Mouse (Mus musculus): ENCODE results near the gene Gsk3b. TPM values are rescaled to one million over a fixed set of nuclear protein-coding genes. Genes with fewer than 3 reads are reported as not detected.
"Not testable (repeated sequence)": the region's sequence is repeated elsewhere in the genome, so short reads cannot be mapped to it uniquely, and the experiment has no call there.

Gsk3b gene
- total RNA-seq (2021): 10 to 100 TPM; 52.3 to 55.6 TPM

DNA sequence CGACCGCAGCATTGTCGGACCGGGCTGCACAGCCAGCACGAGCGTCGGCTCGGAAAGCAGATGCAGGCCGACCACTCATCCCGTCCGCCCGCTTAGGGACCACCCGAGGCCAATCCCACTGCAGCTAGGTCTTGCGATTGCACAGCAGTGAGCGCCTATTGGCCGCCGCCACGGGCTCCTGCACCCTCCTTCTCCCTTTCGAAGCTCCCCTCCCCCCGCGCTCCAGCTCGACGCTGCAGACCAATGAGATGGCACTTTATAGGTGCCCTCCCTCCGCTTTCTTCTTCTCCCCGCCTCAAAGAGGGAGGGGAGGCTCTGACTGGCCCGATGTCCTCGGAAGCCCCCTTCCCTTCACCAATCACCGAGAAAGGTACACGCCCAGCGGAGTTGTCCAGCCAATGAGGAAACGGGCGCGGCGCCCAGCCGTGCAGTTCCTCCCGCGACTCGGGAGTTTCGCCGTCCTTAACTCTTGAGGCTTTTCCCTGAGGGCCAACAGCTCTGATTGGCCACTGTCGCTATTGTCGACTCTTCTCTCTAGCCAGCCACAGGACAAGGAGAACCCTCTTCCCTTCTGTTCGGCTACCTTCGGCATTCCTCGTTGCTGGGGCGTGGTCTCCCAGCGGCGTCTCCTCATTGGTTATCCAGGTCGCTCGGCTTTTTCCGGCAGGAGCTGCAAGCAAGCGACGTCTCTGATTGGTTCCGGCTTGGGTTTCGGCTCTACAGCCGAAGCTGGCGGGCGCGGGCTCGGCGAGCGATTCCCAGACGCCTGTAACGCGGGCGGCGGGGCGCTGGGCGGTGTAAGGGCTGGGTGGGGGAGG, at the start of gene Gsk3b:
TSS of gene Gsk3b (plus strand) at position 373 of the 818 bp plus-strand sequence.
- DNase-seq: peak; percentile 95 to 97
- intact Hi-C loops (cut with DNase I): loop anchor here (5.0 kb wide), 2 partner anchors 222 to 253 kb away; partner anchors contain the start of genes Lrrc58 and Maats1

DNA sequence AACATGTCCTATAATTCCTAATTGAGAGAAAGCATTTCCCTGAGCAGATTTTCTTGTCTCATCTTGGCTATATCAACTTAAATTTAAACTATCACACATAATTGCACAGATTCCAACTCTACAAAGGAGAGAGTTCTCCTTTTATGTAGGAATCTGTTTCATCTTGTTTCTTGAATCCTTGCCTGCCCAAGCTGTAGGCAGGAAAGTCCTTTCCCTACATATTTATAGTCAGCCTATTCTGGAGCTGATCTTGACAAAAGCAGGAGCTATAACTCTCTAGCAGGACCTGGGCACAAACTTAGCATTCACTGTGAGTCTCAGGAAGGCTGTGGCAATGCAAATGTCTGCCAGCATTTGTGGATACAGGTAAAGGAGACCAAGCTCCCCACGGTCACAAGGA, 46.6 kb upstream of the Gsk3b start:
- intact Hi-C loops (cut with DNase I): no loop called here
- DNase-seq: no peak

DNA sequence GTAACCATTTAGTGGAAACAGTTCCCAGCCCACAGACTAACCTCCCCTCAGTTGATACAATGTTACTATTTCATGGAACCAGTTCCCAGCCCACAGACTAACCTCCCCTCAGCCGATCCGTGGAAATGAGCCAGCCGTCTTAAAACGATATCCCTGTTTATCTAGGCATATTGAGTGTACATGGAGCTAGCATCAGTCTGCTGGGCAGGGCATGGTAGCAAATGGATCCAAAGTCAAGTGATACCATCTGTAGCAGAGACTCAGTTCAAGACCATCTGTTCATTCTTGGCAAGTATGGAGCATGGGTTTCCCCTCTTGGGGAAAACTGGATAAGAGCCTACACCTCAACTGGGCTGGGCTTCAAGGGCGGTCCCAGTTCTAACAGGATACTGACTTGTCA, 44.2 kb upstream of the Gsk3b start:
- DNase-seq: no peak
- intact Hi-C loops (cut with DNase I): no loop called here

DNA sequence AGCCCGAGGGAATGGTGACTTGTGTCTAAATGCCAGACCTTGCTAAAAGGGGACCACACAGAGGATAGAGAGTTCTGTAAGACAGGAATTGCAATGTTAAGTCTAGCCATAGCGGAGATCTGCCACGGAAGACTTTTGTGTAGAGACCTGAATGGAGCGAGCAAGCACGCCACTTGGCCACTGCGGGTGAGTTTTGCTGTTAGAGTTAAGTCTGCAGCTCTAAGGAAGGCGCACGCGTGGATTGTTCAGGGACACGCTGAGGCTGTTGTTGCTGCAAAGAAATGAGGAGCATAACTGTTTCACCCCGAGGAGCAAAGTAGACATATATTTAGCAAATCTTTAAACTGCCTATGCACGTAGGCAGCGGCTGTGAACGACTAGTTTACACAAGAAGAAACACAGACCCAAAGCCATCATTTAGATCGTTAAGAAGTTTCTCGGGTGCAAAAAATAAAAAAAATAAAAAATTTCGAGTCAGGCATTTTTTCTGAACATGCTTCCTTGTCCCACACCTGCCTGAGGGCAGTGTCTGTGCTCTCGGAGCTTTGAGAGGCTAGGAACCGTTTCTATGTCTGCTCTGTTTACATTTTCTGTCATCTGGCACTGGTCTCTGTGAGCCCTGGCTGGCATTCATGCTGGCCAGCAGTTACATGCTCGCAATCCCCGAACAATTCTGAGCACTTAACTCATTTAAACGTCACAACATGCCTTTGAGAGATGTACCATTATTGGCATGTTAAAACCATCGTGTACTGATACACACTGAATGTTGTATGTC, 40.8 kb upstream of the Gsk3b start:
- intact Hi-C loops (cut with DNase I): no loop called here
- no peak for DNase-seq

DNA sequence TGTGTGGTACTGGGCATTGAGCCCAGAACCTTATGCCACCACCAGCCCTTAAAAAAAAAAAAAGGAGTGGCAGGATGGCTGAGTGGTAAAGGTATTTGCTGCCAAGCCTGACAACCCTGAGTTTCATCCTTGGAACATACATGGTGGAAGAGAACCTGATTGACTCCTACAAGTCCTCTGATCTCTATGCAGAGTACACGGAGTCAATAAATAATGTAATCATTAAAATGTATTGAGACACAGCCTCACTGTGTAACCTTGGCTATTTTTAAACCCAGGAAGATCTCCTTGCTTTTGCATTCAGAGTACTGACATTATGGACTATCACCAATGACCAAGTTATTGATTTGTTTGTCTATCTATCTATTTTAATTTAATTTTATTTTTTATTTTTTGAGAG, 30.9 kb upstream of the Gsk3b start:
- no peak for DNase-seq
- intact Hi-C loops (cut with DNase I): no loop called here

DNA sequence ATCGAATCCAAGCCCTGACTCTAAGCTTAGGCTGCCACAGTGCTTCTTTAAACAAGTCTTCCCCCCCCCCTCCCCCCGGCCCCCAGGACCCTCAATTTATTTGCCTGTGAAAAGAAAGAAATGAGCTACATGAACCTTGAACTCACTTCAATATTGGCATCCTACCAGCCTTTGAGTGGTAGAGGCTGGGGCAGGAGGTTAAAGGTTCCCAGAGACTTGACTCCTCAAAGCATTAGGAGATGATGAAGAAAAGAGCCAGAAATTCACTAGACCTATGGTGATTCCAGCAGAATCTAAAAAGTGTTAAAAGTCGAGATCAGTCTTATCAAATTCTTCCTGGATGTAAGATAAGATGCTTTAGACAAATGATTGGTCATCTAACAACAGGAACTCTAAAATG, 30.0 kb upstream of the Gsk3b start:
- intact Hi-C loops (cut with DNase I): no loop called here
- DNase-seq: no peak

DNA sequence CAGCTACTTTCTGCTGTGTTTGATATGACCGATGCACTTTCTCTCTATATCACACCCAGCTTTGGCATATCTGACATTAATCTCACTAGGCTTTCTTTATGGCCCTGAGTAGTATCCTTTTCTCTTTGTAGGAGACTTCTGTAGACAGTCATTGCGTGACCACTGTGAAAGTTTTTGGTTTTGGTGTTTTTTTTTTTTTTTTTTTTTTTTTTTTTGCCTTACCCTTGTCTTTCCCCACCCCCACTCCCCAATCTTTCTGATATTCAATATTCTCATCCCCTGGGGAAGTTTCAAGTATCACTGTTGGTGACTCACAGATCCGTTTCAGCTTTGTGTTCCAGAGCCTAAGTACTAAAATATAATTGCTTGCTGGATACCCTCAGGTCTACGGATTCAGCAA, 29.2 kb upstream of the Gsk3b start:
- intact Hi-C loops (cut with DNase I): no loop called here
- no peak for DNase-seq

DNA sequence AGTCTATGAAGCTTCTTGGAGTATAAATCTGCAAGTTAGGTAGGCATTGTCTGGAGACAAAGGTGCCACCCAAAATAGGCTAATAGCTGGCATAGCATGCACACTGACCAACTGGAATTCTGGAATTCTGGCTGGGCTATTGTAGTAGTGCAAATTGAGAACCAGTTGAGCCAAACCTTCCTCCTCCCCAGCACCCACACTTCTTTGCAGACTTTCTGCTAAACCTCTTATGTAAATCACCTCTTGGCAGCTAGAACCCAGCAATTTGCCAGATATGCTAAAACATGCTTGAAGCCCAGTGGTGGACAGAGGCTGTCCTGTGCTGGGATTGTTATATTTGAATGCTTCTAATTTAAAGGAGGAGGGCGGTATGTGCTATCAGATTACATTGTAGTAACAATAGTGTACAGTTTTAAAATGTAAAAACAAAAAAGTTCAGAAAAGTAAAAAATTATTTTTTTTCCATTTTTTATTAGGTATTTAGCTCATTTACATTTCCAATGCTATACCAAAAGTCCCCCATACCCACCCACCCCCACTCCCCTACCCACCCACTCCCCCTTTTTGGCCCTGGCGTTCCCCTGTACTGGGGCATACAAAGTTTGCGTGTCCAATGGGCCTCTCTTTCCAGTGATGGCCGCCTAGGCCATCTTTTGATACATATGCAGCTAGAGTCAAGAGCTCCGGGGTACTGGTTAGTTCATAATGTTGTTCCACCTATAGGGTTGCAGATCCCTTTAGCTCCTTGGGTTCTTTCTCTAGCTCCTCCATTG, 14.8 kb upstream of the Gsk3b start:
- DNase-seq; intact Hi-C loops (cut with DNase I): not testable (repeated sequence)

DNA sequence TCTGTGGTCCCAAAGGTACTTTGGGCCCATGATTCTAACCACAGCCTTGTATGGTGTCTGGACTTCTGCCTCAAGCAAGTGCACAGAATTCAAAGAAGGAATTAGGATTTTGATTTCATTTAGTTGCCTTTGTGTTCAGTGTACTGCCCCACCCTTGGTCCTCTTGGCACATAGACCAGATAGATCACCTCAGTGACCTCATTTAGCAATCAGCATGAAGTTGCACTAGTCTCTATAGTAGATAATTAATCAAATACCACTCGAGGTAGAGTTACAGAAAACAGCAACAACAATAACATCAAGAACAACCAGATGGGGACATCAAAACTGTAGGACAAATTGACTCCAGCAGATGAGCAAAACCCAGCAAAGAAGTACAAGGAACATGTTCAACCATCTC, 8.6 kb upstream of the Gsk3b start:
- no peak for DNase-seq
- intact Hi-C loops (cut with DNase I): no loop called here

DNA sequence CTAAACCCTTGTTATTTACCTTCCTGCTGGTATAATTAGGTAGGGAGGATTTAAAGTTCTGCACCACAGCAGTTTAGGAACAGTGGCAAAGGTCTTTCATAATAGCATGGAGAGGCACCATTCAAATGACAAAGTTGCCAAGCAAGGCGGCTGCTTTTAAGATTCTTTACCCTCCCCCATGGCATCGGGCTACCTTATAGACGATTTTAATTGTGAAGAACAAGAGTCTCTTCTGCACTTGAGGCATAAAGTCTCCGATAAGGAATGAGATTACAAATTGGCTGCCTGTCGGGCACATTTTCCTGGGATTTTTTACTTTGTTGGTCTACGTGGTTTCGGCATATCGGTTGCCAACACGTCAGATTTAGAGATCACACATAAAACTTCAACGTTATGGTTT, 1.6 kb upstream of the Gsk3b start:
- DNase-seq: no peak
- intact Hi-C loops (cut with DNase I): loop anchor here (2.0 to 5.0 kb wide), 3 partner anchors 92 to 255 kb away; partner anchors contain the start of genes Lrrc58 and Maats1

DNA sequence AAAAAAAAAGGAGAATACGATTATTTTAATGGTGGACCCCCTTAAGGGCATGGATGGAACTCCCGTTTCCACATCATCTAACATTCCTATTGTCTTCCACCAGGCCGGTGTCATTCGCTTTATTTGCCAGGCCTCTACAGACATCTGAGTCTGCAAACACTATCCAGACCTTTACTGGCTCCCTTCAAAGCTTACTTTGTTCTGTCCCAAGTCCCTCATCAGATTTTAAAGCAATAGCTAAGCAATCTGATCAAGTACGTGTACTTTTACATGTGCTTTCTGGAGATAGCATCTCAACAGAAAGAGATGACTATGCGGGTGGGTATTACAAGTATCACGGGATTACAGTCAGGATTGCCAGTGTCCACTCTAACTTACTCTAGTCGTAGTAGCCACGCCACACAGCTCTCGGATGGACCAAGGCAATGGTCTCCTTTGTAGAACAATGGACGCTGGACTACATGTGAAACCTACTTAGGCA, 1.1 kb upstream of the Gsk3b start:
- DNase-seq: no peak
- intact Hi-C loops (cut with DNase I): loop anchor here (2.0 to 5.0 kb wide), 3 partner anchors 93 to 255 kb away; partner anchors contain the start of genes Lrrc58 and Maats1

DNA sequence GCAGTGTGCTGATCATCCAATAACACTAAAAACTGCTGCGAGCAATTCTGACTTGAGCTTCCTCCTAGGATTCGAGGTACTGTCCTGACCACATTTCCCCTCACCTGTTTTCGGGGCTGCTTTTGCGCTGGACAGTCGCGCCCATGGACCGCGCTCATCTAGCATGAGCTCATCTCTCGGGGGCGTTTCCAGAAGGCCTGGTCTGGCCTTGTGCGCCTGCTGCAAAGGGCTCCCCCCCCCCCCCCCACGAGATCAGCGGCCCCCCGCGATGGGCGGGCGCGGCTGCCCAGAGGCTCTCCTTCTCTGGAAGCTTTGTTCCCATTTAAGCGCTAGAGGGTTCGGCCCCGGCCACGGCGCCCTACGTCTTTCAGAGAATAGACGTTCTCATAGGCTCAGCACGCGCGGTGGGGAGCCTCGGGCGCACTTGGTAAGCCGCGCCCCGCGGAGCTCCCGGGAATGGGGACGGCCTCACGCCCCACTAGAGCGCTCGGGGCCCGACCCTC, 624 bp upstream of the Gsk3b start:
- intact Hi-C loops (cut with DNase I): loop anchor here (5.0 kb wide), 2 partner anchors 221 to 254 kb away; partner anchors contain the start of genes Lrrc58 and Maats1
- no peak for DNase-seq

DNA sequence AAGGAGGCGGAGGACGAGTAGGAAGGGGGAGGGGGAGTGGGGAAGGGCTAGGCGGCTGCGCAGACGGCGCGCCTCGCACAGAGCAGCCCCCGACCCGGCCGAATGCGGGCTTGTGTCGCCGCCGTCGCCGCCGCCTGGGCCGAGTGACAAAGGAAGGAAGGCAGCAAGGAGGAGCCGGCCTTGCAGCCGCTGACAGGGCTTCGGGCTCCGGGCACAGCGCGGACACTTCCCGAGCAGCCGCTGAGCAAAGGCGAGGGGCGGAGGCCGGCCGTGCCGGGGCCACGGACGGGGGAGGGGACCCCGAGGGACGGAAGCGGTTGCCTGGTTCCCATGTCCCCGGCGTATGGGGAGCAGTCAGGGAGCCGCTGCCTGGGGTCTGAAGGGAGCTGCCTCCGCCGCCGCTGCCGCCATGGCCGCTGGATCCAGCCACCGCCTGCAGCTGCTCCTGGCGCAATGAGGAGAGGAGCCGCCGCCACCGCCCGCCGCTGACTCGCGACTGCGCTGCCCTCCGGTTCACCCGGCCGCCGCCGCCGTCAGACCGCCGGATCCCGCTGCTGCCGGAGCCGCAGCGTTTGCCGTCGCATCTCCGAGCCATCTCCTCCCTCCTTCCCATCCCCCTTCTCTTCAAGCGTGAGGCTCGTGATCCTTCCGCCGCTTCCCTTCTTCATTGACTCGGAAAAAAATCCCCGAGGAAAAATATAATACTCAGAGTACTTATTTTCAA, 808 bp downstream of the Gsk3b start:
- peak in 1 of 2 experiments; percentile 97 for DNase-seq
- intact Hi-C loops (cut with DNase I): loop anchor here (2.0 to 5.0 kb wide), 4 partner anchors 43 to 253 kb away; partner anchors contain the start of genes Lrrc58 and Maats1

DNA sequence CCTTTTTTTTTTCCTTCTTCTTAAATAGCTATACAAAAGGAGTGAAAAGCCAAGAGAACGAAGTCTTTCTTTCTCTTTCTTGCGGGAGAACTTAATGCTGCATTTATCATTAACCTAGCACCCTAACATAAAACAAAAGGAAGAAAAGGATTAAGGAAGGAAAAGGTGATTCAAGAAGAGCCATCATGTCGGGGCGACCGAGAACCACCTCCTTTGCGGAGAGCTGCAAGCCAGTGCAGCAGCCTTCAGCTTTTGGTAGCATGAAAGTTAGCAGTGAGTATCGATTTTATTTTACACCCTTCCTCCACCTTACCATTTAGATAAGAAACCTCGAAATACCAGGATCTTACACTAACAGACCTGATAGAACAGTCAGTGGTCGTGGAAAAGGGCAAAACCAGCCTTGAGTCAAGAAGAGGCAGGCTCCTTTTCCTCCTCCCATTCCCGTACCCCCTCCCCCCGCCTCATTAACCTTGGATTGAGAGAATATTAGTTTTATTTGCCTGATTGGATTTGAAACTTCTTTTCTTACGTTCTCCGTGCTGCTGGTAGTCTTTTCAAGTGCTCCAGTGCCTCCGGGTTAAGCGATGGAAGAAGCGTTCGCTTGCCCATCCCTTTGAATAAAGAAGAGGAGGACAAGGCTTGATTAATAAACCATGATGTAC, 1.7 kb downstream of the Gsk3b start:
- peak in 1 of 2 experiments; percentile 25 for DNase-seq
- intact Hi-C loops (cut with DNase I): loop anchor here (2.0 kb wide), 2 partner anchors 42 to 108 kb away; no protein-coding TSS in a partner anchor

DNA sequence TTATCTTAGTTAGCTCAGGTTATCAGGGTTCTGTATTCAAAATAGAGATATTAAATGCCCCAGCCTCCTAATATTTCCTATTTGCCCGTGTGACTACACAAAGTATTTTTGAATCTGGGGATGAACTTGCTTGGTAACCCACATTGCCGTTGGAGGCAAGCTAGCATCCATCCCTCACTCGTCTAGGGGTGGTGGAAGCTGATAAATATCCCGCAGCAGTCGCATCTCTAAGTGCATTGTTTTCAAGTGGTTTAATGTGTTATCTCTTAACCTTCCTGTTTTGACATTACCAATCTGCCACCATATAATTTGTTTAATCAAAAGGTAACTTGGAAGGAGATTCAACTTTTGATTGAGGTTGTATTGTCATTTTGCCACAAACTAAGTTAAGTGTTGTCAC, 2.2 kb downstream of the Gsk3b start:
- DNase-seq: no peak
- intact Hi-C loops (cut with DNase I): loop anchor here (2.0 kb wide), 2 partner anchors 42 to 108 kb away; no protein-coding TSS in a partner anchor

DNA sequence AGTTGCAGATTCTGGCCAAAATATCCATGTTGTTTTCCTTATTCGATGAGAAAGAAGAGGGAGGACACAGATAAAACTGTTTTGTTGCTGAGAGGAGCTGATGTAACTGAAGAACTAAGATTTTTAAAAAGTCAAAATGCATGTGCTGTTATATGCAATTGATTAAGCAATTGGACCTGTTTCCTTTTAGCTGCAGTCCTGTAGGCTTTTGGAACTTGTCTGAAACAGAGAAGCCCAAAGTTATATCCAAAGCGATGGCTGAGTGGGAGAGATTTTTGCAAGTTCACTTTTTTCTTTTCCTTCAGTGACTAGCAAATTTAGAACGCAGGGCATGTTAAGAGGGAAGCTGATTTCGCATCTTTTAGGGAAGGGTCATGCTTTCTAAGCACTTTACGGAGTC, 2.9 kb downstream of the Gsk3b start:
- intact Hi-C loops (cut with DNase I): loop anchor here (2.0 kb wide), 2 partner anchors 41 to 107 kb away; no protein-coding TSS in a partner anchor
- no peak for DNase-seq

DNA sequence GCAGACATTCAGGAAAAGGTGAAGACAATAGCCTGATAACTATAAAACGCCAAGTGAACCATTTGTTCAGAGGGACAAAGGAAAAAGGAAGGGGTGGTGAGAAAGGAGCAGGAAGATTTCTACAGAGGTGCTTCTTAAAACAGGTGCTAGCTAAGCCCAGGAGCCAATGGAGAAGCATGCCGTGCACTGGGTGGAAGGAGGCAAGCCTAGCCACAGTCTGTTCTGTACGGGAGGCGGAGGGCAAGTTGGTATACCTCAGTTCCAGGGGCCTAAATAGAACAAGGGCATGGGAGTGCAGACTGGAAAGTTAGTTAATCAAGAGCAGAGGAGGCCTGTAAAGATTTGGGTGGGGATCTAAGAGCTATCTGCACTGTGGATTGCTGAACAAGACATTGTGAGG, 3.8 kb downstream of the Gsk3b start:
- no peak for DNase-seq
- intact Hi-C loops (cut with DNase I): no loop called here

DNA sequence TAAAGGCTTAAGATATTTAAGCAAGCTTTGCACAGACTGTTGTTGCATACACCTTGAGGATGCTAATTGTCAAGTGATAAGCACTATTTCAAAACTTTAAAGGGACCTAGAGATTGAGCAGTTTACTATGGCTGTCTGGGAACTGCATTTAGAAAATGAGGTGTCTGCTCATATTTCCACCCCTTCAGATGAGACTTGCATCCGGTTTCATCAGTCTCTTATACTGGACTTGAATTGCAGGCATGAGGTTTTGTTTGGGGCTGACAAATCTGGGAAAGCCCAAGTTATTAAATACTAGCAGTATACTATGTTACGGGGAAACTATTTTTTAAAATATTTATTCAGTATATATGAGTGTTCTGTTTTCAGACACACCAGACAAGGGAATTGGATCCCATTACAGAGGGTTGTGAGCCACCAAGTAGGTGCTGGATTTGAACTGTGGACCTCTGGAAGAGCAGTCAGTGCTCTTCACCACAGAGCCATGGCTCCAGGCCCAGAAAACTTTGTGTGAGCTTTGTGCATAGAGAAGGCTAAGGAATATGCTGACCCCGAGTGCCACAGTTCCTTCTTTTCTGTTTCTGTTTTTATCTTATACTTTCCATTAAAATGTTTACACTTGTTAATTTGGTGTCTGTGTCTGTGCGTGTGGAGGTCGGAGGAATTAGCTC, 6.5 kb downstream of the Gsk3b start:
- DNase-seq: no peak
- intact Hi-C loops (cut with DNase I): no loop called here
